Mouse (Mus musculus) monocyte, adult 5-6 weeks (primary cell): ENCODE measurements around the gene Nat8f1. TPM values are rescaled to one million over a fixed set of nuclear protein-coding genes. Genes with fewer than 3 reads are reported as not detected.
A peak's percentile ranks its signal among the peaks of the same experiment; 100 is the strongest.
"Not testable (repeated sequence)": the region's sequence is repeated elsewhere in the genome, so short reads cannot be mapped to it uniquely, and the experiment has no call there.

Source experiments
- ATAC-seq: fragments of 153-309, 156-312 bp; replicated peaks from 2 replicates; pipeline ENCODE4 v1.8.0; 2017; ENCODE audit warnings: mild to moderate bottlenecking; ENCODE audit not compliant: low TSS enrichment, insufficient number of reproducible peaks, severe bottlenecking, poor library complexity, low FRiP score
- total RNA-seq: library from RNA; stranded (forward); fragments of 200-1000, 200-491, 200-594 nt; gene quantifications from 3 replicates; pipeline ENCODE4 v1.2.3, GENCODE M21; 2017

Gene Nat8f1
- total RNA-seq, 1 experiment from 2014 or later, result 2.8 TPM

GRCm38 (mm10) chr6:85911587-85911986, 3.9 kb downstream of the Nat8f1 start, which contains the start of gene Tprkb:
Gene Tprkb, plus strand, starts transcription at chr6:85911865.
- ATAC-seq, result no peak

GRCm38 (mm10) chr6:85909704-85910103, 5.8 kb downstream of the Nat8f1 start:
- ATAC-seq, result no peak

- no peak for ATAC-seq
Measured at GRCm38 (mm10) chr6:85908341-85908740, 7.1 kb downstream of the Nat8f1 start.

GRCm38 (mm10) chr6:85906911-85907351, 8.6 kb downstream of the Nat8f1 start:
- not testable (repeated sequence) for ATAC-seq

GRCm38 (mm10) chr6:85904642-85905061, 10.8 kb downstream of the Nat8f1 start, which contains the start of gene Nat8f4:
Gene Nat8f4, minus strand, starts transcription at chr6:85904884.
- peak; percentile 40; the same call in 1 of the 2 replicates for ATAC-seq

GRCm38 (mm10) chr6:85902303-85902702, 13.2 kb downstream of the Nat8f1 start:
- no peak for ATAC-seq

GRCm38 (mm10) chr6:85898596-85899475, 16.7 kb downstream of the Nat8f1 start:
- ATAC-seq, result not testable (repeated sequence)

- 0 out of 2 replicates have a peak, but pooled peaks have one; percentile 40 for ATAC-seq
Measured at GRCm38 (mm10) chr6:85895061-85895648, 20.3 kb downstream of the Nat8f1 start.

GRCm38 (mm10) chr6:85888961-85889360, 26.5 kb downstream of the Nat8f1 start:
- no peak for ATAC-seq

GRCm38 (mm10) chr6:85884311-85884710, 31.2 kb downstream of the Nat8f1 start:
- ATAC-seq, result no peak

GRCm38 (mm10) chr6:85883246-85883645, 32.2 kb downstream of the Nat8f1 start:
- not testable (repeated sequence) for ATAC-seq

GRCm38 (mm10) chr6:85869006-85869405, 46.5 kb downstream of the Nat8f1 start, which contains the start of gene Nat8f2:
Gene Nat8f2, minus strand, starts transcription at chr6:85869158.
- not testable (repeated sequence) for ATAC-seq

- no peak for ATAC-seq
Measured at GRCm38 (mm10) chr6:85867726-85868690, 47.5 kb downstream of the Nat8f1 start.

- not testable (repeated sequence) for ATAC-seq
Measured at GRCm38 (mm10) chr6:85866995-85867394, 48.5 kb downstream of the Nat8f1 start.

- not testable (repeated sequence) for ATAC-seq
Measured at GRCm38 (mm10) chr6:85866166-85866565, 49.3 kb downstream of the Nat8f1 start.

- not testable (repeated sequence) for ATAC-seq
Measured at GRCm38 (mm10) chr6:85864900-85865639, 50.4 kb downstream of the Nat8f1 start.

- no peak for ATAC-seq
Measured at GRCm38 (mm10) chr6:85863840-85864239, 51.6 kb downstream of the Nat8f1 start.

GRCm38 (mm10) chr6:85863136-85863535, 52.4 kb downstream of the Nat8f1 start:
- ATAC-seq, result no peak
